Mouse (Mus musculus) heart, postnatal 36 days (tissue): ENCODE results near the gene Gm17349. TPM values are rescaled to one million over a fixed set of nuclear protein-coding genes. Genes with fewer than 3 reads are reported as not detected.
"Not testable (repeated sequence)": the region's sequence is repeated elsewhere in the genome, so short reads cannot be mapped to it uniquely, and the experiment has no call there.

Experiments used
- DNase-seq, 2 experiments: peaks; one replicate each; pipeline ENCODE4 v3.0.0; 2021 to 2022
- intact Hi-C: fragments of 180-260 bp; cut with DNase I; formaldehyde crosslinking; loops from one replicate; pipeline ENCODE4 v1.15.1; 2025
- total RNA-seq, 2 experiments: library from RNA; stranded (reverse); gene quantifications; 2 replicates each; pipeline ENCODE4 v1.2.3; 2021

The Gm17349 gene
- 1 to 10 TPM; 1.8 to 2.4 TPM for total RNA-seq

- intact Hi-C loops, result no loop called here
- DNase-seq, result peak; percentile 70 to 72
Observed at GRCm38 (mm10) chr15:99705440-99706048, at the start of gene Gm17349. Gene Gm17349, minus strand, starts transcription at chr15:99705490.

GRCm38 (mm10) chr15:99754204-99754603 is 48.9 kb upstream of the Gm17349 start:
- DNase-seq, result no peak
- intact Hi-C loops, result no loop called here

GRCm38 (mm10) chr15:99740229-99740628 is 34.9 kb upstream of the Gm17349 start:
- no peak for DNase-seq
- intact Hi-C loops, result no loop called here

- intact Hi-C loops, result no loop called here
- no peak for DNase-seq
Observed at GRCm38 (mm10) chr15:99736675-99737074, 31.4 kb upstream of the Gm17349 start.

DNA sequence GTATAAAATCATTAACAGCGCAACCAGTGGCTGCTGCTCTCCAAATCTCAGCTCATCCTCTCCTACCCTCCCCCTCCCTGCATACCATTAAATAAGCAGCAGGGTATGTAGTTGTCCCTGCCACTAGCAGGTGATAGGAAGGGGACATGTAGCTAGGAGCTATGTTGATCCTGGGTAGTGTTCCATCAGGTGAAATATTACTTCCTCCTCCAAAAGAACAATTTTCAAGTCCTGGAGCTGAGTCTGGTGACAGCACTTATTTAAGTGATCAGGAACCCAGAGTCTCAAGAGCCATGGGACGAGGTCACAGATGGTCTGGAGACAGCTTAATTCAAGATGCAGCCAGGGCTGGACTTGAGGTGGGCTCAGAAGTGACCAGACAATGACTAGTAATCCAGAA is 30.3 kb upstream of the Gm17349 start:
- peak; percentile 100 for DNase-seq
- intact Hi-C loops, result no loop called here

GRCm38 (mm10) chr15:99733186-99733585 is 27.9 kb upstream of the Gm17349 start:
- no peak for DNase-seq
- intact Hi-C loops, result no loop called here

DNA sequence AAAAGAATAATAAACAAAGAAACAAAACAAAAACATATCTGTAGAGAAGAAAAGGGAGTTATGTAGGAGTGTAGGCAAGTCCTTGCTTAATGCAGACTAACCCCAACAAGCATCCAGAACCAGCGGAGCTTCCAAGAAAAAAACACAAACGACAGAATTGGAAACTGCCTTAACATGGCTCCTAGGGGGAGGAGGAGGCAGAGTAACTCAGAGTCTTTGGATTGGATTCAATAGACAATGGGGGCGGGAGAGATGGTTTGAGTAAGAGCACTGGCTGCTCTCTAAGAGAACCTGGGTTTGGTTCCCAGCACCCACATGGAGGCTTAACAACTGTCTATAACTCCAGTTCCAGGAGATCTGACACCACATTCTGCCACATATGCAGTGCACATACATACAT is 26.4 kb upstream of the Gm17349 start:
- DNase-seq, result no peak
- intact Hi-C loops, result no loop called here

- DNase-seq, result no peak
- intact Hi-C loops, result no loop called here
Observed at GRCm38 (mm10) chr15:99731167-99731566, 25.9 kb upstream of the Gm17349 start.

- intact Hi-C loops, result no loop called here
- DNase-seq, result no peak
Observed at GRCm38 (mm10) chr15:99729056-99729783, 23.9 kb upstream of the Gm17349 start.

DNA sequence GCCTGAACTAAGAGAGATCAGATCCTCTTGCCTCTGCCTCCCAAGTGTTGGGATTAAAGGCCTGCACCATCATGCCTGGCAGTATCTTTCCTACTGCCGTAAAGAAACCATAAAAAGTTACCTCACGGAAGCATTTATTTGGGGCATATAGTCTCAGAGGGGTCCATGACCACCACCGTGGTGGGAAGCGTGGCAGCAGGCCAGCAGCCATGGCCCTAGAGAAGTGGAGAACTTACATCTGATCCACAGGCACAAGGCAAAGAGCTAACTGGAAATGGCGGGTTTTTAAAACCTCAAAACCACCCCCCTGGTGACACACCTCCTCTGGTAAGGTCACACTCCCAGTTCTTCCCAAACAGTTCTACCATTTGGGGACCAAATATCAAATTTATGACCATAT is 22.9 kb upstream of the Gm17349 start:
- no peak for DNase-seq

DNA sequence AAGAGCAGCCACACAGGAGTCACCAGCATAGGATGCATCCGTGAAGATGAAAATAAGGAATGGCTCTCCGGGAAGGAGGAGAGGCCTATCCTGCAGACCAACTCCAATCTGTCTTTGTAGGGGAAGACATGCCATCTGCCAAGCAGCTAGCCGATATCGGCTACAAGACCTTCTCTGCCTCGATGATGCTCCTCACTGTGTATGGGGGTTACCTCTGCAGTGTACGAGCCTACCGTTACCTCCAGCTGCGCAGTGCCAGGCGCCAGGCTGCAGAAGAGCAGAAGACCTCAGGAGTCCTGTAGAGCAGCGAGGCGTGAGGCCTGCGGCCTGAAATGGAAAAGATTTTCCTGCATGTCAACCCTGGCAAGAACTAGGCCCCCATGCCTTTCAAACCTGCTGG is 22.2 kb upstream of the Gm17349 start:
- DNase-seq, result no peak
- intact Hi-C loops, result loop anchor here (2.0 kb wide), 1 partner anchor 45 kb away; the partner anchor contains the start of gene Cers5

More for the DNA sequence above, 22.9 kb upstream of the Gm17349 start:
- intact Hi-C loops, result no loop called here

DNA sequence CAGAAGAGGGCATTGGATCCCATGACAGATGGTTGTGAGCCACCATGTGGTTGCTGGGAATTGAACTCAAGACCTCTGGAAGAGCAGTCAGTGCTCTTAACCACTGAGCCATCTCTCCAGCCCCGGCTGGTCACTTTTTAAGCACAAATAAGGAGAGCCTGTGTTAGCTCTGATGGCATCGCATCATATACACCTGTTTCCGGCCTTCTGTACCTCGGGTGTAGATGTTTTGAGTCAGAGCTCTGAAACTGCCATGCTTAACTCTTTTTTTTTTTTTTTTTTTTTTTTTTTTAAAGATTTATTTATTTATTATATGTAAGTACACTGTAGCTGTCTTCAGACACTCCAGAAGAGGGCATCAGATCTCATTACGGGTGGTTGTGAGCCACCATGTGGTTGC is 21.7 kb upstream of the Gm17349 start:
- DNase-seq, result not testable (repeated sequence)
- intact Hi-C loops, result loop anchor here (2.0 kb wide), 1 partner anchor 46 kb away; the partner anchor contains the start of gene Cers5

- no peak for DNase-seq
- intact Hi-C loops, result loop anchor here (2.0 kb wide), 1 partner anchor 46 kb away; the partner anchor contains the start of gene Cers5
Observed at GRCm38 (mm10) chr15:99726549-99726948, 21.3 kb upstream of the Gm17349 start.

DNA sequence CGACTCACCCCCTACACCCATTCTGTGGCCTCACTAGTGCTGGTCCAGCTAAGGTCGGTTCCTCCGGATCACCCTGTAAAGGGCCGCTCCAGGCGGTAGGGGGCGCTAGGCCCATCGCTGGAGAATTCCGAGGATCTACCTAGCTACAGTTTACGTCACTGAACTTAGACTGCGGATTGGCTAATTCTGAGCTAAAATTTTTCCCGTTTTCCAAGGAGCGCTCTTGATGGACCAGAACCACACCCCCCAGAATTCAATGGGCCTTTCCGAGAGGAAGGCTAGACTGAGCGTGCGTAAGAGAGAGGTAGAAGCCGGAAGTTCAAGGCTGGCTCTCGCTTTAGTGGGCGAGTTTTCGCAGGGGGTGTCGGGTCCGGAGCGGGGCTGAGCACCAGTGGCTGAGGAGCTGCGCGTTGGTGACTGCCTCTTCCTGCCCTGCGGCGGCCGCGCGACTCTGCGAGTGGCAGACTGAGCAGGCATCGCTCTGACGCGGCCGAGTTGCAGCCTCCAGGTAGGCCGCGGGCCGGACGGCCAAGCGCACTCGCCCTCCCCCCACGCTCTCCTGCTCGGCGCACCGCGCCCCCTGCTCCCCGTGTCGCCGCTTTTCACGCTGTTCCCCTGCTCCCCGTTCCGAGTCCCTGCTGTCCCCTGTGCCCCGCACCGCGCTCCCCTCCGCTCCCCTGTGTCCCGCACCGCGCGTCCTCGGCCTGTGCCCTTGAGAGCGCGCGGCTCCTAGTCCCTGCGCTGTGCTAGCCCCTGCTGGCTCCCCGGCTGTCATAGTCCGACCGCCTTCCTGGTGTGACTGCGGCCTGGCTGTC is 20.3 kb upstream of the Gm17349 start, which contains the start of gene Cox14:
Gene Cox14, plus strand, starts transcription at position 278 of the 815 bp plus-strand sequence.
- DNase-seq, result peak; percentile 94 to 98
- intact Hi-C loops, result loop anchor here (2.0 kb wide), 2 partner anchors 23 to 47 kb away; partner anchors contain the start of genes Cers5 and Smarcd1

- intact Hi-C loops, result loop anchor here (2.0 kb wide), 1 partner anchor 22 kb away; the partner anchor contains the start of gene Smarcd1
- DNase-seq, result peak; percentile 69 to 76
Observed at GRCm38 (mm10) chr15:99724292-99725021, 19.2 kb upstream of the Gm17349 start.

DNA sequence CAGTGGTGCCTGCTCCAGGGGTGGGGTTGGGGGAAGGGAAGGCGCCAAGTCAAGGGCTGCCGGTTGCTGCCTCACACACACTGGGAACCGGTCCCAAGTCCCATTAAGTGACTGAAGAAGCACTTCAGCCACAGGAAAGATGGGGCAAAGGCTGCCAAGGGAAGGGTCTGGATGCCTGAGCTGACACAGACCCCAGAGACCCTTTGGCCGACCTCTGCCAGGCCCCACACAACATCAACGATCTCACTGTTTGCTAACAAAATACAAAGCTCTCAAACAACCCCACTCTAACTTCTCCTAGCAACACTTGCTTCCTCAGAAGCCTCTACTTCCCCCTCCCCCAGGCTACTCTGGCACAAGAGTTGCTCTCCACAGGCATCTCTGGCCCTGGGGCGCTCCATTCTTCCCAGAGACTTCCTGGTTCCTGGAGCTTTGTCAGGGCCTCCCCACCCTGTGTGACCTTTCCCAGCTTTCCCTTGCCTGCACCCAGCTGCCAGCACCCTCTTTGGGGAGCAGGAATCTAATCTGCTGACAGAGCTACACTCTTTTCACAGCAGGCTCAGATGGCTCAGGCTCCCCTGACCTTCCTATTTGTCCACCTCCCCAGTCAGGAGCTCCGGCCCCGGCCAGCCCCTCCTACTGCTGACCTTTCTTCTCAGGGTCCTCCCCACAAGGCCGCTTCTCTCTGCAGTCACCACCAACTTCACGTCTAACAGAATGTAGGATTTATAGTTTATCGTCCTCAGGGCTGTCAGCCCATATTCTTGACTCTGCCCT is 18.4 kb upstream of the Gm17349 start:
- intact Hi-C loops, result loop anchor here (2.0 kb wide), 1 partner anchor 21 kb away; the partner anchor contains the start of gene Smarcd1
- DNase-seq, result peak; percentile 68 to 74

GRCm38 (mm10) chr15:99723120-99723514 is 17.8 kb upstream of the Gm17349 start:
- intact Hi-C loops, result no loop called here
- DNase-seq, result no peak

- intact Hi-C loops, result no loop called here
- DNase-seq, result no peak
Observed at GRCm38 (mm10) chr15:99721921-99722743, 16.8 kb upstream of the Gm17349 start.
